Mouse (Mus musculus) myocyte (in vitro differentiated cells): Measurements from ENCODE around the gene Ipo9. TPM values are rescaled to one million over a fixed set of nuclear protein-coding genes. Genes with fewer than 3 reads are reported as not detected.

ENCODE experiments used
- H3K27me3 ChIP-seq: one replicate; pipeline ENCODE4 v1.6.1; 2011; ENCODE audit not compliant: control insufficient read depth, insufficient read depth, insufficient read length
- H3K36me3 ChIP-seq: one replicate; pipeline ENCODE4 v1.6.1; 2011; ENCODE audit not compliant: control insufficient read depth, insufficient read depth
- H3K4me2 ChIP-seq: one replicate; pipeline ENCODE4 v1.6.1; 2011; ENCODE audit warnings: low read depth, control low read depth
- H3K4me3 ChIP-seq: one replicate; pipeline ENCODE4 v1.5.1; 2011; ENCODE audit warnings: mild to moderate bottlenecking, control low read depth, moderate library complexity
- H3K79me2 ChIP-seq: one replicate; pipeline ENCODE4 v1.6.1; 2011; ENCODE audit not compliant: control insufficient read depth, insufficient read depth
- H3ac ChIP-seq: one replicate; pipeline ENCODE4 v1.6.1; 2011; ENCODE audit not compliant: control insufficient read depth, insufficient read length
- CEBPB ChIP-seq: IDR thresholded peaks from 2 replicates; pipeline ENCODE4 v1.6.1; 2011; ENCODE audit warnings: mild to moderate bottlenecking, moderate library complexity; ENCODE audit not compliant: poor library complexity, insufficient read depth, severe bottlenecking
- E2F4 ChIP-seq: IDR thresholded peaks from one replicate; pipeline ENCODE4 v1.6.1; 2011; ENCODE audit warnings: mild to moderate bottlenecking, control low read depth, moderate library complexity; ENCODE audit not compliant: insufficient read depth
- MAX ChIP-seq: IDR thresholded peaks from one replicate; pipeline ENCODE4 v1.6.1; 2011; ENCODE audit warnings: low read depth, mild to moderate bottlenecking, control low read depth
- MYOD1 ChIP-seq, 3 experiments: IDR thresholded peaks; one replicate each; pipeline ENCODE4 v1.6.1; 2011; ENCODE audit warnings: control low read depth in 2 of 3, low read depth in 2 of 3, mild to moderate bottlenecking in 2 of 3, moderate library complexity in 1 of 3; ENCODE audit not compliant: insufficient read length in 2 of 3, control insufficient read depth in 1 of 3
- MYOG ChIP-seq, 3 experiments: IDR thresholded peaks; one replicate each; pipeline ENCODE4 v1.6.1; 2011; ENCODE audit warnings: control low read depth in 2 of 3, low read depth in 2 of 3, mild to moderate bottlenecking in 2 of 3; ENCODE audit not compliant: insufficient read length in 2 of 3, control insufficient read depth in 1 of 3, insufficient read depth in 1 of 3
- POLR2A ChIP-seq: IDR thresholded peaks from one replicate; pipeline ENCODE4 v1.6.1; 2011; ENCODE audit warnings: low read depth, mild to moderate bottlenecking, control low read depth, moderate library complexity; ENCODE audit not compliant: insufficient read length
- POLR2AphosphoS2 ChIP-seq: IDR thresholded peaks from one replicate; pipeline ENCODE4 v1.6.1; 2011; ENCODE audit warnings: low read depth, control low read depth; ENCODE audit not compliant: insufficient read length
- REST ChIP-seq: IDR thresholded peaks from one replicate; pipeline ENCODE4 v1.6.1; 2011; ENCODE audit warnings: mild to moderate bottlenecking, control low read depth, moderate library complexity; ENCODE audit not compliant: insufficient read depth, insufficient read length
- SRF ChIP-seq: IDR thresholded peaks from one replicate; pipeline ENCODE4 v1.6.1; 2011; ENCODE audit warnings: low read depth; ENCODE audit not compliant: control insufficient read depth, insufficient read length
- TCF12 ChIP-seq: IDR thresholded peaks from one replicate; pipeline ENCODE4 v1.6.1; 2011; ENCODE audit warnings: mild to moderate bottlenecking, control low read depth; ENCODE audit not compliant: poor library complexity, insufficient read depth, severe bottlenecking
- TCF3 ChIP-seq: IDR thresholded peaks from one replicate; pipeline ENCODE4 v1.6.1; 2011; ENCODE audit warnings: low read depth, control low read depth; ENCODE audit not compliant: insufficient read length
- USF1 ChIP-seq: IDR thresholded peaks from one replicate; pipeline ENCODE4 v1.6.1; 2011; ENCODE audit warnings: low read depth, mild to moderate bottlenecking, control low read depth, moderate library complexity
- polyA plus RNA-seq: library from polyadenylated mRNA; unstranded; fragments of >200 nt; fragmentation: generic; extraction: Trizol; gene quantifications from one replicate; pipeline ENCODE4 v1.2.1, GENCODE M21; 2012; ENCODE audit warnings: missing spikeins

The Ipo9 gene
- polyA plus RNA-seq, 1 experiment = 55.5 TPM

- H3ac ChIP-seq = no peak overlapping the region
- no peaks in the 10 kb centered on the region for H3K36me3 ChIP-seq
- H3K4me2 ChIP-seq = peak overlapping the region; percentile 64
- no peak for TF ChIP-seq MAX
- TF ChIP-seq REST = no peak
- no peak for TF ChIP-seq MYOD1 (IDR thresholded peaks at IDR 0.05; ENCODE audit: control insufficient read depth in 1 of 3, insufficient read length in 2 of 3, low read depth in 2 of 3)
- no peak for TF ChIP-seq SRF
- H3K4me3 ChIP-seq = peak overlapping the region; percentile 81
- peaks cover 11% of the 10 kb centered on the region for H3K79me2 ChIP-seq
- no peaks in the 10 kb centered on the region for H3K27me3 ChIP-seq
Measured at GRCm38 (mm10) chr1:135373171-135373677, 57.1 kb downstream of the Ipo9 start.

- Histone ChIP-seq H3K36me3 (no peaks in the 10 kb centered on the region), H3K4me2 (peak overlapping the region; percentile 95), H3K79me2 (peaks cover 11% of the 10 kb centered on the region), H3K4me3 (peak overlapping the region; percentile 27), H3K27me3 (no peaks in the 10 kb centered on the region), H3ac (no peak overlapping the region)
- no peak for TF ChIP-seq POLR2A
- TF ChIP-seq REST = no peak
- no peak for TF ChIP-seq E2F4
- TF ChIP-seq CEBPB = no peak
- TF ChIP-seq TCF12 = no peak
- no peak for TF ChIP-seq MYOG (IDR thresholded peaks at IDR 0.05; ENCODE audit: control insufficient read depth in 1 of 3, insufficient read depth in 1 of 3, insufficient read length in 2 of 3, low read depth in 2 of 3)
- TF ChIP-seq MYOD1 (IDR thresholded peaks at IDR 0.05; ENCODE audit: control insufficient read depth in 1 of 3, insufficient read length in 2 of 3, low read depth in 2 of 3) = no peak
- TF ChIP-seq TCF3 = no peak
- TF ChIP-seq MAX = no peak
- no peak for TF ChIP-seq SRF
- no peak for TF ChIP-seq USF1
- TF ChIP-seq POLR2AphosphoS2 = no peak
Measured at GRCm38 (mm10) chr1:135369415-135369814, 60.9 kb downstream of the Ipo9 start.

- TF ChIP-seq CEBPB (no peak), POLR2AphosphoS2 (peak; percentile 51)
- H3K27me3 ChIP-seq = no peaks in the 10 kb centered on the region
- H3K79me2 ChIP-seq = peaks cover 11% of the 10 kb centered on the region
- peak overlapping the region; percentile 27 for H3K4me3 ChIP-seq
- no peak overlapping the region for H3ac ChIP-seq
- H3K4me2 ChIP-seq = peak overlapping the region; percentile 95
- H3K36me3 ChIP-seq = no peaks in the 10 kb centered on the region
Measured at GRCm38 (mm10) chr1:135368982-135369381, 61.3 kb downstream of the Ipo9 start.

GRCm38 (mm10) chr1:135368245-135368644 lies 62.1 kb downstream of the Ipo9 start:
- H3K27me3 ChIP-seq = no peaks in the 10 kb centered on the region
- H3K36me3 ChIP-seq = no peaks in the 10 kb centered on the region
- peak overlapping the region; percentile 95 for H3K4me2 ChIP-seq
- peak overlapping the region; percentile 27 for H3K4me3 ChIP-seq
- peaks cover 7% of the 10 kb centered on the region for H3K79me2 ChIP-seq
- no peak overlapping the region for H3ac ChIP-seq
- TF ChIP-seq E2F4 = no peak
- TF ChIP-seq TCF3 = no peak
- TF ChIP-seq MYOG (IDR thresholded peaks at IDR 0.05; ENCODE audit: control insufficient read depth in 1 of 3, insufficient read depth in 1 of 3, insufficient read length in 2 of 3, low read depth in 2 of 3) = no peak
- no peak for TF ChIP-seq MAX
- peak; percentile 22 for TF ChIP-seq POLR2A
- TF ChIP-seq SRF = no peak
- TF ChIP-seq POLR2AphosphoS2 = peak; percentile 72
- TF ChIP-seq CEBPB = peak; percentile 62
- no peak for TF ChIP-seq MYOD1 (IDR thresholded peaks at IDR 0.05; ENCODE audit: control insufficient read depth in 1 of 3, insufficient read length in 2 of 3, low read depth in 2 of 3)
- no peak for TF ChIP-seq USF1
- TF ChIP-seq TCF12 = no peak

- TF ChIP-seq E2F4 = no peak
- no peak for TF ChIP-seq REST
- no peak for TF ChIP-seq MYOG (IDR thresholded peaks at IDR 0.05; ENCODE audit: control insufficient read depth in 1 of 3, insufficient read depth in 1 of 3, insufficient read length in 2 of 3, low read depth in 2 of 3)
- TF ChIP-seq POLR2A = no peak
- TF ChIP-seq TCF12 = no peak
- TF ChIP-seq MYOD1 (IDR thresholded peaks at IDR 0.05; ENCODE audit: control insufficient read depth in 1 of 3, insufficient read length in 2 of 3, low read depth in 2 of 3) = no peak
- no peak for TF ChIP-seq USF1
- no peak for TF ChIP-seq SRF
- TF ChIP-seq CEBPB = no peak
- no peak for TF ChIP-seq MAX
- no peak for TF ChIP-seq POLR2AphosphoS2
- TF ChIP-seq TCF3 = no peak
- H3K4me3 ChIP-seq = peak overlapping the region; percentile 27
- H3ac ChIP-seq = no peak overlapping the region
- no peaks in the 10 kb centered on the region for H3K36me3 ChIP-seq
- peaks cover under 1% of the 10 kb centered on the region for H3K79me2 ChIP-seq
- H3K4me2 ChIP-seq = peak overlapping the region; percentile 44
- no peaks in the 10 kb centered on the region for H3K27me3 ChIP-seq
Measured at GRCm38 (mm10) chr1:135367595-135367994, 62.7 kb downstream of the Ipo9 start.
